Mouse (Mus musculus): ENCODE measurements around the gene Tas2r124. TPM values are rescaled to one million over a fixed set of nuclear protein-coding genes. Genes with fewer than 3 reads are reported as not detected.

Tas2r124 gene
- total and polyA plus RNA-seq, 3 experiments: not detected

- H3K36me3 ChIP-seq (ENCODE audit: control insufficient read depth in 1 of 2, insufficient read depth in 2 of 2, low read length in 2 of 2): no peaks in the 10 kb centered on the region
- no peak overlapping the region for H3K9ac ChIP-seq (ENCODE audit: control insufficient read depth, low read depth, low read length, poor library complexity, severe bottlenecking)
- no peak overlapping the region for H3K27ac ChIP-seq (ENCODE audit: control insufficient read depth, low read depth, low read length)
- H3K4me1 ChIP-seq (ENCODE audit: control insufficient read depth in 1 of 2, insufficient read depth in 2 of 2, low read length in 2 of 2): no peaks in the 10 kb centered on the region
- no peak for DNase-seq (ENCODE audit: low read depth, low spot score)
- TF ChIP-seq CTCF (IDR thresholded peaks at IDR 0.05 in 2 of 3, conservative IDR thresholded peaks at IDR 0.05 in 1 of 3; ENCODE audit: control insufficient read depth in 1 of 3, insufficient read depth in 1 of 3, low read depth in 2 of 3, low read length in 3 of 3, poor library complexity in 1 of 3, severe bottlenecking in 1 of 3): no peak
- no peak for TF ChIP-seq POLR2A (IDR thresholded peaks at IDR 0.05; ENCODE audit: control insufficient read depth in 1 of 2, insufficient read depth in 1 of 2, low read depth in 1 of 2, low read length in 2 of 2, poor library complexity in 1 of 2)
- TF ChIP-seq E2F4 (IDR thresholded peaks at IDR 0.05; ENCODE audit: borderline replicate concordance, low read depth, low read length): no peak
- no peak for TF ChIP-seq TAL1 (IDR thresholded peaks at IDR 0.05; ENCODE audit: low read length)
- no peak for TF ChIP-seq MEF2A (IDR thresholded peaks at IDR 0.05; ENCODE audit: extremely low read depth, insufficient replicate concordance, low read depth, low read length, poor library complexity, severe bottlenecking)
- TF ChIP-seq CHD2 (IDR thresholded peaks at IDR 0.05; ENCODE audit: low read length): no peak
- no peak for TF ChIP-seq POLR2AphosphoS2 (IDR thresholded peaks at IDR 0.05; ENCODE audit: low read length)
- TF ChIP-seq CHD1 (IDR thresholded peaks at IDR 0.05; ENCODE audit: low read depth, low read length): no peak
- no peak for TF ChIP-seq RAD21 (IDR thresholded peaks at IDR 0.05; ENCODE audit: low read depth, low read length)
- TF ChIP-seq EP300 (IDR thresholded peaks at IDR 0.05; ENCODE audit: low read depth in 1 of 2, low read length in 2 of 2): no peak
- no peaks in the 10 kb centered on the region for H3K9me3 ChIP-seq (replicated peaks; ENCODE audit: insufficient read depth, low read length)
- no peaks in the 10 kb centered on the region for H3K27me3 ChIP-seq (ENCODE audit: control insufficient read depth in 1 of 2, insufficient read depth in 2 of 2, low read length in 2 of 2)
- H3K4me3 ChIP-seq (ENCODE audit: control insufficient read depth in 1 of 2, insufficient read depth in 1 of 2, low read depth in 2 of 2, low read length in 2 of 2): no peak overlapping the region
- no peaks in the 10 kb centered on the region for H3K79me2 ChIP-seq (ENCODE audit: control insufficient read depth, insufficient read depth, low read length, poor library complexity)
Observed at GRCm38 (mm10) chr6:132795393-132795792, 40.9 kb downstream of the Tas2r124 start.

GRCm38 (mm10) chr6:132802518-132802917 is 48.0 kb downstream of the Tas2r124 start, which contains the start of gene Tas2r117:
TSS of gene Tas2r117 (plus strand) at chr6:132802818.
- Histone ChIP-seq H3K36me3 (ENCODE audit: control insufficient read depth in 1 of 2, insufficient read depth in 2 of 2, low read length in 2 of 2) (no peaks in the 10 kb centered on the region), H3K9me3 (replicated peaks; ENCODE audit: insufficient read depth, low read length) (no peaks in the 10 kb centered on the region), H3K9ac (ENCODE audit: control insufficient read depth, low read depth, low read length, poor library complexity, severe bottlenecking) (no peak within 1 kb of the TSS), H3K79me2 (ENCODE audit: control insufficient read depth, insufficient read depth, low read length, poor library complexity) (no peaks in the 10 kb centered on the region), H3K4me1 (ENCODE audit: control insufficient read depth in 1 of 2, insufficient read depth in 2 of 2, low read length in 2 of 2) (no peaks in the 10 kb centered on the region), H3K27me3 (ENCODE audit: control insufficient read depth in 1 of 2, insufficient read depth in 2 of 2, low read length in 2 of 2) (no peaks in the 10 kb centered on the region), H3K4me3 (ENCODE audit: control insufficient read depth in 1 of 2, insufficient read depth in 1 of 2, low read depth in 2 of 2, low read length in 2 of 2) (no peak within 1 kb of the TSS), H3K27ac (ENCODE audit: control insufficient read depth, low read depth, low read length) (no peak within 1 kb of the TSS)
- TF ChIP-seq TCF12 (IDR thresholded peaks at IDR 0.05; ENCODE audit: low read depth, low read length) (no peak), SMC3 (IDR thresholded peaks at IDR 0.05; ENCODE audit: low read depth, low read length) (no peak), MEF2A (IDR thresholded peaks at IDR 0.05; ENCODE audit: extremely low read depth, insufficient replicate concordance, low read depth, low read length, poor library complexity, severe bottlenecking) (no peak), TAL1 (IDR thresholded peaks at IDR 0.05; ENCODE audit: low read length) (no peak), MYC (IDR thresholded peaks at IDR 0.05; ENCODE audit: low read depth, low read length) (no peak), ELF1 (IDR thresholded peaks at IDR 0.05; ENCODE audit: low read depth, low read length) (no peak), ZKSCAN1 (IDR thresholded peaks at IDR 0.05; ENCODE audit: low read depth, low read length) (no peak), GATA1 (IDR thresholded peaks at IDR 0.05; ENCODE audit: low read depth, low read length) (no peak)
- DNase-seq (ENCODE audit: low read depth, low spot score): no peak

Other genes with a start within 250 kb of the Tas2r124 start
- not detected in 2 replicates for gene Prh1, start 184.9 kb upstream of the Tas2r124 start, total RNA-seq (2012; rRNA removed)
- not detected for gene Prh1, start 184.9 kb upstream of the Tas2r124 start, polyA plus RNA-seq (2012; ENCODE audit: insufficient read depth in 1 of 2, insufficient read length in 2 of 2, low read depth in 1 of 2, low replicate concordance in 2 of 2, missing spikeins in 1 of 2)
- gene Prp2, start 158.8 kb upstream of the Tas2r124 start, total RNA-seq (2012; rRNA removed): not detected in 2 replicates
- not detected for gene Prp2, start 158.8 kb upstream of the Tas2r124 start, polyA plus RNA-seq (2012; ENCODE audit: insufficient read depth in 1 of 2, insufficient read length in 2 of 2, low read depth in 1 of 2, low replicate concordance in 2 of 2, missing spikeins in 1 of 2)
- gene A630073D07Rik, start 103.2 kb upstream of the Tas2r124 start, total RNA-seq (2012; rRNA removed): not detected in 2 replicates
- not detected for gene A630073D07Rik, start 103.2 kb upstream of the Tas2r124 start, polyA plus RNA-seq (2012; ENCODE audit: insufficient read depth in 1 of 2, insufficient read length in 2 of 2, low read depth in 1 of 2, low replicate concordance in 2 of 2, missing spikeins in 1 of 2)
- gene Tas2r120, start 97.8 kb upstream of the Tas2r124 start, total RNA-seq (2012; rRNA removed): not detected in 2 replicates
- not detected for gene Tas2r120, start 97.8 kb upstream of the Tas2r124 start, polyA plus RNA-seq (2012; ENCODE audit: insufficient read depth in 1 of 2, insufficient read length in 2 of 2, low read depth in 1 of 2, low replicate concordance in 2 of 2, missing spikeins in 1 of 2)
- not detected in 2 replicates for gene Tas2r121, start 53.7 kb upstream of the Tas2r124 start, total RNA-seq (2012; rRNA removed)
- not detected for gene Tas2r121, start 53.7 kb upstream of the Tas2r124 start, polyA plus RNA-seq (2012; ENCODE audit: insufficient read depth in 1 of 2, insufficient read length in 2 of 2, low read depth in 1 of 2, low replicate concordance in 2 of 2, missing spikeins in 1 of 2)
- gene Tas2r122, start 42.8 kb upstream of the Tas2r124 start, total RNA-seq (2012; rRNA removed): not detected in 2 replicates
- gene Tas2r122, start 42.8 kb upstream of the Tas2r124 start, polyA plus RNA-seq (2012; ENCODE audit: insufficient read depth in 1 of 2, insufficient read length in 2 of 2, low read depth in 1 of 2, low replicate concordance in 2 of 2, missing spikeins in 1 of 2): not detected
- not detected in 2 replicates for gene Tas2r115, start 16.7 kb upstream of the Tas2r124 start, total RNA-seq (2012; rRNA removed)
- gene Tas2r115, start 16.7 kb upstream of the Tas2r124 start, polyA plus RNA-seq (2012; ENCODE audit: insufficient read depth in 1 of 2, insufficient read length in 2 of 2, low read depth in 1 of 2, low replicate concordance in 2 of 2, missing spikeins in 1 of 2): not detected
- not detected in 2 replicates for gene Tas2r102, start 7.4 kb downstream of the Tas2r124 start, total RNA-seq (2012; rRNA removed)
- not detected for gene Tas2r102, start 7.4 kb downstream of the Tas2r124 start, polyA plus RNA-seq (2012; ENCODE audit: insufficient read depth in 1 of 2, insufficient read length in 2 of 2, low read depth in 1 of 2, low replicate concordance in 2 of 2, missing spikeins in 1 of 2)
- not detected in 2 replicates for gene Tas2r136, start 23.4 kb downstream of the Tas2r124 start, total RNA-seq (2012; rRNA removed)
- gene Tas2r136, start 23.4 kb downstream of the Tas2r124 start, polyA plus RNA-seq (2012; ENCODE audit: insufficient read depth in 1 of 2, insufficient read length in 2 of 2, low read depth in 1 of 2, low replicate concordance in 2 of 2, missing spikeins in 1 of 2): not detected
- not detected in 2 replicates for gene Tas2r117, start 48.1 kb downstream of the Tas2r124 start, total RNA-seq (2012; rRNA removed)
- not detected for gene Tas2r117, start 48.1 kb downstream of the Tas2r124 start, polyA plus RNA-seq (2012; ENCODE audit: insufficient read depth in 1 of 2, insufficient read length in 2 of 2, low read depth in 1 of 2, low replicate concordance in 2 of 2, missing spikeins in 1 of 2)
- not detected in 2 replicates for gene Tas2r123, start 92.4 kb downstream of the Tas2r124 start, total RNA-seq (2012; rRNA removed)
- gene Tas2r123, start 92.4 kb downstream of the Tas2r124 start, polyA plus RNA-seq (2012; ENCODE audit: insufficient read depth in 1 of 2, insufficient read length in 2 of 2, low read depth in 1 of 2, low replicate concordance in 2 of 2, missing spikeins in 1 of 2): not detected
- gene Tas2r116, start 100.7 kb downstream of the Tas2r124 start, total RNA-seq (2012; rRNA removed): not detected in 2 replicates
- not detected for gene Tas2r116, start 100.7 kb downstream of the Tas2r124 start, polyA plus RNA-seq (2012; ENCODE audit: insufficient read depth in 1 of 2, insufficient read length in 2 of 2, low read depth in 1 of 2, low replicate concordance in 2 of 2, missing spikeins in 1 of 2)
- gene Tas2r110, start 113.3 kb downstream of the Tas2r124 start, total RNA-seq (2012; rRNA removed): not detected in 2 replicates
- not detected for gene Tas2r110, start 113.3 kb downstream of the Tas2r124 start, polyA plus RNA-seq (2012; ENCODE audit: insufficient read depth in 1 of 2, insufficient read length in 2 of 2, low read depth in 1 of 2, low replicate concordance in 2 of 2, missing spikeins in 1 of 2)
- not detected in 2 replicates for gene Tas2r113, start 138.3 kb downstream of the Tas2r124 start, total RNA-seq (2012; rRNA removed)
- not detected for gene Tas2r113, start 138.3 kb downstream of the Tas2r124 start, polyA plus RNA-seq (2012; ENCODE audit: insufficient read depth in 1 of 2, insufficient read length in 2 of 2, low read depth in 1 of 2, low replicate concordance in 2 of 2, missing spikeins in 1 of 2)
- gene Tas2r125, start 154.9 kb downstream of the Tas2r124 start, total RNA-seq (2012; rRNA removed): not detected in 2 replicates
- not detected for gene Tas2r125, start 154.9 kb downstream of the Tas2r124 start, polyA plus RNA-seq (2012; ENCODE audit: insufficient read depth in 1 of 2, insufficient read length in 2 of 2, low read depth in 1 of 2, low replicate concordance in 2 of 2, missing spikeins in 1 of 2)
- gene Tas2r129, start 196.4 kb downstream of the Tas2r124 start, total RNA-seq (2012; rRNA removed): not detected in 2 replicates
- gene Tas2r129, start 196.4 kb downstream of the Tas2r124 start, polyA plus RNA-seq (2012; ENCODE audit: insufficient read depth in 1 of 2, insufficient read length in 2 of 2, low read depth in 1 of 2, low replicate concordance in 2 of 2, missing spikeins in 1 of 2): not detected
- not detected in 2 replicates for gene Tas2r131, start 203.2 kb downstream of the Tas2r124 start, total RNA-seq (2012; rRNA removed)
- gene Tas2r131, start 203.2 kb downstream of the Tas2r124 start, polyA plus RNA-seq (2012; ENCODE audit: insufficient read depth in 1 of 2, insufficient read length in 2 of 2, low read depth in 1 of 2, low replicate concordance in 2 of 2, missing spikeins in 1 of 2): not detected
- gene Tas2r109, start 226.2 kb downstream of the Tas2r124 start, total RNA-seq (2012; rRNA removed): not detected in 2 replicates
- not detected for gene Tas2r109, start 226.2 kb downstream of the Tas2r124 start, polyA plus RNA-seq (2012; ENCODE audit: insufficient read depth in 1 of 2, insufficient read length in 2 of 2, low read depth in 1 of 2, low replicate concordance in 2 of 2, missing spikeins in 1 of 2)

Data from MEL (cell line).